Mouse (Mus musculus): ENCODE measurements around the gene Pif1.

The Pif1 gene

GRCm38 (mm10) chr9:65586406-65587269 lies at the start of gene Pif1:
Pif1 (plus strand) TSS chr9:65587160.
- peak; percentile 80 for ATAC-seq (ENCODE audit: low TSS enrichment)

GRCm38 (mm10) chr9:65537901-65538630 lies 48.9 kb upstream of the Pif1 start:
- ATAC-seq (ENCODE audit: low TSS enrichment) = no peak

DNA sequence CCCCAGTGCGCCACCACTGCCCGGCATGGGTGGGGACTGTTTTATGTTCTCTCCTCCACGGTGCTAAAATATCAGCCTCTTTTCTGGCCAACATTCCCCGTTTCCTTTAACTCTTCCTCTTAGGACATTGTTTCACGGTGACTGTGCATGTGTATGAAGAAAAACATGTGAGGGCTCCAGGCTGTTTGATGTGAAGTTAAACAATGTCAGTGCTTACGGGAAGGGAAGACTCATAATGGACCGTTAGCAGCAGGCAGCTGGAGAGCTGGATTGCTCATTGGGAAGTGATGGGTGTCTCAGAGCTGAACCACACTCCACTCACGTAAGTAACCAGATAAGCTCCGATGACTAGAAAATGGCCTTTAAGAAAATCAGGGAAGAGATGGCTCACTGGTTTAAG lies 47.3 kb upstream of the Pif1 start:
- no peak for ATAC-seq (ENCODE audit: low TSS enrichment)

DNA sequence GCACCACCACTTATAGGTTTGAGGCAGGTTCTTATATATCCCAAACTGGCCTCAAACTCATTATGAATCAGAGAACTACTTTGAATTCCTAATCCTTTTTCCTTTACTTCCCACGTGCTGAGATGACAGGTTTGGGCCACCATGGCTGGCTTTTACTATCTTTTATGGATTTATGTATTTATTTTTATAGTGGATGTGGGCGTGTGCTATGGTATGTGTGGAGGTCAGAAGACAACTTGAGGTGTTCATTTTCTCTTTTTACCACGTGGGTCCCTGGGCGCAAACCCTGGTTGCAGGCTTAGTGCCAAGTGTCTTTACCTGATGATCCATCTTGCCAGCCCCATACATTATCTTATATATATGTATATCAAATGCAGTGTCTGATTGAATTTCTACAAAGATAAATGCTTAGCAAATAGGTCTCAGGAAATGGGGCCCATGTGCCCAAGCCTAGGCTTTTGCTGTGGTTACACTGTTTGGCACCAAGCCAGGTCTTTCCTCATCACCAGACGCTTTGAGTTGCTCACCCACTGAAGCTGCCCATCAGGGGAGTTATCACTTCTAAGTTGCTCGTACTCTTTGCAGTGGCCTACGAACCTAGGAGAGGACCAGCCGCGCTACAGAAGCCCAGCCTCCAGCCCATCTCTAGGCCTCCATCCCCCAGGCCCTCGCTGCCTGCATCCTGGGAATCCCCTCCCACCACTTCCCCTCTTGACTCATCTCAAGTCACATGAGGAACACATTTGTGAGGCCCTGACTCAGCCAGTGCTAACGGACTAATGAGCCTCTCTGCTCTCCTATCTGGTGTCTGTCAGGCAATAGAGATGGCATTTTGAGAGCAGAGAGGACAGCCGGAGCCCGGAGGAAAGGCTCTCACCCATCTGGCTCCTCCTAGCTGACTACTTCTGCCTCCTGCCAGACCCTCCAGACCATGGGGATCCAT lies 45.6 kb upstream of the Pif1 start:
- ATAC-seq (ENCODE audit: low TSS enrichment) = no peak; the same call in 1 of the 2 replicates

DNA sequence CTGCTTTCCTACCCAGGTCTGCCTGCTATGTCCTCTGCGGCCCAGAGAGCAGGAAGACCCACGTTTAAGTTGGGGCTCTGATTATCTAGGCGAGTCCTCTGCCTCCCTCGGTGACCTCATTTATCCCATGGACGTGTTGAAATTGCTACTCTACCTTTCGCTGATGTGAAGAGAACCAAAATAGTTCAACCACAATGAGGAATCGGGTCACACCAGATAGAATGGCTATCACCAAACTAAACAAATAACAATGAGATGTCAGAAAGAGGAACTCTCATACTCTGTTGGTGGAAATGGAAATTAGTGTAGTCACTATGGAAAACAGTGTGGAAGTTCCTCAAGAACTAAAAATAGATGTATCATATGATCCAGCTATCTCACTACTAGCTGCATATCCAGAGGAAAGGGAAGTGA lies 44.8 kb upstream of the Pif1 start:
- no peak for ATAC-seq (ENCODE audit: low TSS enrichment)

DNA sequence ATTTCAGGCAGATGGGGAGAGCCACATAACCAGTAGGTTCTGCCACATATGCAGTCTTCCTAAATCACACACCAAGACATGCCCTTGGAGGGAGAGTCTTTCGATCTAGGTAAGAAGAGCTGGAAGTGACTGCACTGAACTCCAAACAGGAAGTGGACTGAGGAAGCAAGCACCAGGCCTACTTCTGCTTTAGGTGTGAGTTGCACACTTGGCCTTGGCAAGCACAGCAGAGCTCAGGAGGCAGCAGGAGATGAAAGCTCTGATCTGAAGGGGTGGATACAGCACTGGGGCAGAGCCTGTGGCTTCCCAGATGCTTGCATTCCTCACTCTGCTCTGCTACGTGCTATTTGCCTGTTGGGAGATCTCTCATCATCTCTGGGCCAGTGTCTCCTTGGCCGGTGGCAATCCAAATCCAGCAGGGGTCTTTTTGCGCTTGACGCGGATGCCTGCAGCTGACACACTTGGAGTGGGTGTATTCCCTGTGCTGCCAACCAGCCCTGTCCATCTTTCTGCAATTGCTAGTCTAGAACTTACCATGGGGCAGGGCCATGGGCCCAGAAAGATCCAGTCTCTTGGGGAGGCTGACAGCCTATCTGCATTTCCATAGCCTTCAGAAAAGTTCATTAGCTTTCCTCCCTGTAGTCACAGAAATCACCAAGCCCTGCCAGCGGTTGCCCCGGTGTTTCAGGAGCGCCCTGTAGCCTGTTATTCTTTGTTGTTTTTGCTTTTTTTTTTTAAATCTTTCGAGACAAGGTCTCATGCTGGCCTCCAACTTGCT lies 41.1 kb upstream of the Pif1 start:
- peak; percentile 20; the same call in 1 of the 2 replicates for ATAC-seq (ENCODE audit: low TSS enrichment)

GRCm38 (mm10) chr9:65546413-65546695 lies 40.6 kb upstream of the Pif1 start:
- ATAC-seq (ENCODE audit: low TSS enrichment) = no peak

DNA sequence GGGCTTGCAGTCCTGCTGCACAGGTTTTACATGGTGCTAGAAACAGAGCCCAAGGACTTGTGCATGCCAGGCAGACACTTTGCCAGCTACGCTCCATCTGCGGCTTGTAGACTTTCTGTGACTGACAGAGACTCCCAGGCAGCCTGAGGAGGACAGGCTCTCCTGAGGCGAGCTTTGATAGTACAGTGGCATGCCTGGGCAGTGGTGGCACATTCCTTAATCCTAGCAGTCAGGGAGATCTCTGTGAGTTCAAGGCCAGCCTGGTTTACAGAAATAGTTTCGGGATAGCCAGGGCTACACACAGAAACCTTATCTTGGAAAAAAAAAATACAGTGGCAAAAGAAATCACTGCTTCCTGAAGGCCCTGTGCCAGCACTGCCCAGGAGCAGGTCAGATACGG lies 39.8 kb upstream of the Pif1 start:
- no peak for ATAC-seq (ENCODE audit: low TSS enrichment)

- no peak for ATAC-seq (ENCODE audit: low TSS enrichment)
Observed at GRCm38 (mm10) chr9:65547844-65548243, 39.1 kb upstream of the Pif1 start.

DNA sequence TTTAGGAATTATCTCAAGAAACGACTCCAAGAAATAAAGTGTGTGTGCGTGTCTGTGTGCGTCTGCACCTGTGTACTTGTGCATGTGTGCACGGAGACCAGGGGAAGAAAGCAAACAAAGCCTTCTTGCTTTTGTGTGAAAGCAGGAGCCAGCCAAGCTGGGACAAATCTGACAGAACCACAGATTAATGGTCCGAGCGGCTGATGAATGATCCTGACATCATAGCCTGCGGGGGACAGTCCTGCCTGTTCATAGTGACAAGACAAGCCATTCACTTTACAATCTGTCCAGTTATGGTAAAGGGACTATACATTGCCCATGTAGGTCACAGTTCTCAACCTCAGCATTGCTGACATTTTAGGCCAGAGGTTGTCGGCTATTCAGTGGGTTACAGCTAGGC lies 38.6 kb upstream of the Pif1 start:
- ATAC-seq (ENCODE audit: low TSS enrichment) = no peak

DNA sequence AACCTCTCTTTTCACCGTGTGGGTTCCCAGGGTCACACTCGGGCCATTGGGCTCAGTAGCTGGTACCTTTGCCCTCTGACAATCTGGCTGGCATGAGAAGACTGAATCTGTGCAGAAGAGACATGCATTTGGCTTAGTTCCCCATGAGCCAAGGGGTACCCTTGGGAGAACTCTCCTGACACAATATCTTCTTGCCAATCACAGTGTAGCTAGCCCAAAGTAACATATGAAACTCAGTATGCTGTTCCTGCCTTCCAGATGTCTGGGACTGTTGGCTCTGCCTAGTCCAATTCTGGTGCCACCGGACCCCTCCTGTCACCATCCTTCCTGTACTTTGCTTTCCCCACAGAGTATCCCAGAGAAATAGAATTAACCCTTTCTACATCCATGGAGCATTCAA lies 37.8 kb upstream of the Pif1 start:
- ATAC-seq (ENCODE audit: low TSS enrichment) = no peak

- no peak for ATAC-seq (ENCODE audit: low TSS enrichment)
Observed at GRCm38 (mm10) chr9:65549643-65550042, 37.3 kb upstream of the Pif1 start.

GRCm38 (mm10) chr9:65550079-65550831 lies 36.7 kb upstream of the Pif1 start:
- no peak for ATAC-seq (ENCODE audit: low TSS enrichment)

- no peak for ATAC-seq (ENCODE audit: low TSS enrichment)
Observed at GRCm38 (mm10) chr9:65551035-65551434, 35.9 kb upstream of the Pif1 start.

DNA sequence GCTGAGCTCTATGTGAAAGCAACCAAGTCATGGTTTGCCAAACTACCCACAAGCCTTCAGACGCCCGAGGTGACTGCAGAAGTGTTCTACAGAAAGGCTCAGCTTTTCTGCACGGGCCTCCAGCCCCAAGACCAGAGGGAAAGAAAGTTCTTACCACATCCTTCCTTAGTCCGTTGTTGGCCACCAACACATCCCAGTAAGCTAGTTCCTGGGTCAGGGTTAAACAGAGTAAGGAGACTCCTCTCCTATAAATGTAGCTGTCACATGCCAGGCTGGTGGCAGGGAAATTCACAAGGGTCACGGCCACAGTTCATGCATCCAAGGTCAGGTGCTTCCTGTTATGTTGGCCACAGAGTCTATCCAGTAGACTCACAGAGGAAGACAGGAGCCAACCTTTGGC lies 34.8 kb upstream of the Pif1 start:
- ATAC-seq (ENCODE audit: low TSS enrichment) = no peak

DNA sequence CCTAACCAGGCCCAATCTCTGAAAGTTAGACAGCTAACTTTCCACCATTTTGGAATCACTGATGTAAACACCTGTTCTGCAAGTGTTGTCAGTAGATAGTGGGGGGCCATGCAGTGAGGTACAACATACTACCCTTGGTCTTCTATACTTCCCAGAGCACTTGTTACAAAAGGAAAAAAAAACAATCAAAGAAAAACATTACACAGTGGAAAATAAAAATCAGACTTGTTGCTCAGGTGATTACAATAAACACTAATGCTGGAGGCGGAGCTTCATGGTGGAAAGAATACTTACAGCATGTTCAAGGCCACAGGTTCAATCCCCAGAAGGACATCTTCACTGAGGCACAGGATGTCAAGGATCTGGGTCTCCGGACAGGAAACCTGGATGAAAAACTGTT lies 34.2 kb upstream of the Pif1 start:
- ATAC-seq (ENCODE audit: low TSS enrichment) = no peak

DNA sequence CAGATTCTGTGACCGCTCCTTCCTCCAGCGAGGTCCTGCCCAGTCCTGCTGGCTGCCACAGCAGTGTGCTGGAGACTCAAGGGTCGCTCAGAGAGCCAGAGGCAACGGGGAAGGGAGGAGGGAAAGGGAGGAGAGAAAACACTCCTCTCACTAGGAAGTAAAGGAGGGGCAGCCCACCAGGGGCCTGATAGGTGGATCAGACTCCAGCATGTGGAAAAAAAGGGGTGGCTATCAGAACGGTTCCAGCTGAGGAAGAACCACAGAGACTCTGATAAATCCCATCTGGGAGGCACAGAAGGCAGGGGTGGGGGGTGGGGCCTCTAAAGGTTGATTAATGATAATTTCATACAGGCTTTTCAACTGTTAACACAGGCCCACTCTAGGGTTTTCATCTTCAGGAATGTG lies 32.0 kb upstream of the Pif1 start:
- ATAC-seq (ENCODE audit: low TSS enrichment) = no peak

DNA sequence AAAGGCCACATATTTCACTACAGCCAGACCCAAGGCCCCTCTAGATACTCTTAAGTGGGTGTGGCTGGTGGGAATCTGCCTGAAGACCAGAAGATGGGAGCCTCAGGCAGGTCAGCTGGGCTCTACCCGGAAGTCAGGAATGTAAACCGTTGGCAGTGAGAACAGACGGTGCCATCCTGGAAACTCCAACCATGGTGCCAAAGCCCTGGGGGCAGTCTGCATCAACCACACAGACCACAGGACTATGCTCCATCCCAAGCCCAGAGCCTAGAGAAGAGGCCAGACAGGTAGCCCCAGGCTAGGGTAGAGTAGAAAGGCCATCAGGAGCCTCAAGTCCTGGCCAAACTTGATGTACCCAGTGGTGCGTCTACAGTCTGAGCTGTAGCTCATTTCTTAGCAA lies 31.3 kb upstream of the Pif1 start:
- ATAC-seq (ENCODE audit: low TSS enrichment) = no peak

DNA sequence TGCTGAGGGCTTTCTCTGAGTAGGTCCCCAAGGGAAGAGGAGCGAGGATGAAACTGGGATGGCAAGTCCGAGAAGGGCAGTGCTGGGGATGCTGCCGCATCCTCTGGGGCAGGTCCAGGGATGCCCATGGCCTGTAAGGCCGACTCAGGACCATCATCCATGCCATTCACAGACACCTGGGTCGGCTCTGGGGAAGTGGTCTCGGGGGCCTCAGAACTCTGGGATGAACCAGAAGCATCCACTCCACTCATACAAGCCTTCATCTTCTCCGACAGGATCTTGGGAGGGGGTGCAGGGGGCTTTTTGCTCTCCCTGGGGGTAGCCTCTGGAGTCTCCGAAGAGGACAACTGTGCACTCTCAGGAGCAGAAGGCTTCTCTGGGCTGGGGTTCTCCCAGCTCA lies 30.6 kb upstream of the Pif1 start:
- no peak for ATAC-seq (ENCODE audit: low TSS enrichment)

GRCm38 (mm10) chr9:65556979-65557378 lies 30.0 kb upstream of the Pif1 start:
- no peak for ATAC-seq (ENCODE audit: low TSS enrichment)

DNA sequence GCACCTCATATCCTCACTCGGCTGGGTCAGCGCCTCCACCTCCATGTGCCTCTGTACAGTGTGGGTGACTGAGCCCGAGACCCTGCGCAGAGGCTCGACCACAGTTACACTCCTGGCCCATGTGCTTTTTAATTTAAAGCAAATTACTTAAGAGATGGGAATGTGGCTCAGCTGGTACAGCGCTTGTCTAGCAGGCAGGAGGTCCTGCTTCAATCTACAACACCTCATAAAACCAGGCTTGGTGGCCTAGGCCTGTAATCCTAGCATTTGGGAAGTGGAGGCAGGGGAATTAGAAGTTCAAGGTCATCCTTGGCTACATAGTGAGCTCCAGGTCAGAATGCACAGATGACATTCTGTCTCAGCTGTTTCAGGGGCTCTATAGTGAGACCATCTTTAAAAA lies 28.2 kb upstream of the Pif1 start:
- no peak for ATAC-seq (ENCODE audit: low TSS enrichment)

All from frontal cortex, adult (tissue).